Mouse (Mus musculus) erythroblast, embryonic 14.5 days (primary cell): ENCODE measurements around the gene Hspa5.

Experiments used
- GATA1 ChIP-seq: IDR thresholded peaks from 2 replicates; pipeline ENCODE4 v1.6.1; 2012; ENCODE audit warnings: low read length, inconsistent platforms, mixed read lengths
- TAL1 ChIP-seq: IDR thresholded peaks from 3 replicates; pipeline ENCODE4 v1.6.1; 2012; ENCODE audit warnings: low read length, inconsistent platforms, mixed read lengths

GRCm38 (mm10) chr2:34809568-34809967, 37.8 kb downstream of the Hspa5 start:
- no peak for TF ChIP-seq GATA1
- no peak for TF ChIP-seq TAL1
